Mouse (Mus musculus): ENCODE data around the gene Tagln3. TPM values are rescaled to one million over a fixed set of nuclear protein-coding genes. Genes with fewer than 3 reads are reported as not detected.

The Tagln3 gene
- polyA plus RNA-seq, 1 experiment from 2014 or later, result 485 TPM

DNA sequence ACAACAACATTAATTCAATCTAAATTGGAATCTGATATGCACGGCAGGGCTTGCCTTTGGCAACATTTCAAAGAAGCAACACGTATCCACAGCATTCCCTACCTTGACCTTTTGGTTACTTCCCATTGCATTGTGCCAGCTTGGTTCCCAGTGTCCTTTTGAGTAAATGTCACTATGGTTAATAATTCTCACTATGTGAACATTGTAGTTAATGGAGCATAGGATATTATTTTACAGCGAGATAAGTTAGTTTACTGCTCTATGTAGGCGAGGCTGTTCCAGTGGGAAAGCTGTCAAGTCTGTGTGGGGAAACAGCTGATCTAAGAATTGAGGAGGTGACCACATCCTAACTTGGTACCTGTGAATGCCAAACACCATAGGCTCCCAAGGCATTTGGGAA lies 54.4 kb downstream of the Tagln3 start:
- Histone ChIP-seq H3K27ac (no peak overlapping the region), H3K4me3 (replicated peaks; ENCODE audit: low read length) (no peak overlapping the region), H3K4me2 (replicated peaks) (no peak overlapping the region), H3K9me3 (ENCODE audit: control insufficient read depth, low read length) (no peaks in the 10 kb centered on the region), H3K4me1 (replicated peaks; ENCODE audit: control insufficient read depth, insufficient read depth, low read length) (no peaks in the 10 kb centered on the region), H3K36me3 (replicated peaks; ENCODE audit: control insufficient read depth, insufficient read depth) (no peaks in the 10 kb centered on the region), H3K27me3 (ENCODE audit: control insufficient read depth, insufficient read depth, low read length) (no peaks in the 10 kb centered on the region), H3K9ac (no peak overlapping the region)
- DNase-seq (ENCODE audit: low spot score) (no peak), ATAC-seq (ENCODE audit: low FRiP score) (no peak)
- WGBS, result 54% methylated on average over 4 of the region's 4 CpGs

DNA sequence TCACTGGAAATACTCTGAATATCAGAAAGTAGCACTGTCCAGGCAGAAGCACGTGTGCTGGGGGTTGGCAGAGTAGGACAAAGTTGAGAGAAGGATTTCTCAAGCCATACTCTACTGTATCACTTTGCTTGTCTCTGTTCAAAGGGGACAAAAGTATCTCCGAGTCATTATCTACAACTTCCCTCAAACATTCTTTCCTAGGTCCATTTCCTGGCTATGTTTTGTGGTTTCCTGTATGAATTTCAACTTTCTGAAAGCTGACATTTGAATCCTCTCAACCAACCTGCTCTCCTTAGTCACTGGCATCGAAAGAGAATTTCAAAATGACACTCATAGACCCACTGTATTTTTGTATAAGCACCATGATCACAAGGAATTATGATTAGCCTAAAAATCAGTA lies 56.2 kb downstream of the Tagln3 start:
- H3K9me3 ChIP-seq (ENCODE audit: control insufficient read depth, low read length), result no peaks in the 10 kb centered on the region
- WGBS, result 76% methylated on average over 3 of the region's 3 CpGs
- H3K27ac ChIP-seq, result no peak overlapping the region
- no peak overlapping the region for H3K9ac ChIP-seq
- no peaks in the 10 kb centered on the region for H3K27me3 ChIP-seq (ENCODE audit: control insufficient read depth, insufficient read depth, low read length)
- no peaks in the 10 kb centered on the region for H3K36me3 ChIP-seq (replicated peaks; ENCODE audit: control insufficient read depth, insufficient read depth)
- no peak for ATAC-seq (ENCODE audit: low FRiP score)
- no peaks in the 10 kb centered on the region for H3K4me1 ChIP-seq (replicated peaks; ENCODE audit: control insufficient read depth, insufficient read depth, low read length)
- no peak overlapping the region for H3K4me3 ChIP-seq (replicated peaks; ENCODE audit: low read length)
- DNase-seq (ENCODE audit: low spot score), result no peak
- H3K4me2 ChIP-seq (replicated peaks), result no peak overlapping the region

DNA sequence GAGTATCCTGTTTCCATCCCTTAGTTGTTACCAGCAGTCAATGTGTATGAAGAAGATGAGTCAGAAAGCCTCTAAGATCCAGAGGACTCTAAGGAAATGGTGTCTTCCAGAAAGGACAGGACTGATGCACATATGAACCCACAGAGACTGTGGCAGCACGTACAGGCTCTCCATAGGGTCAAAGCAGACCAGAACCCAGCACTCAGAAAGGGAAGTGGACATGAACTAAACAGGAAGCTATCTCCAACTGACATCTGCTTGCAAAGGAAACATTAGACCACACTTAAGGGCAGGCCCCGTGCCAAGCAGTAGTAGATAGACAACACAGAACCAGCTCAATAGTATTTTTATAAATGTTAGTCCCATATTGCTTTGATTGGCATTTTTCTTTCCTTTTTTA lies 58.3 kb downstream of the Tagln3 start:
- Histone ChIP-seq H3K4me2 (replicated peaks) (no peak overlapping the region), H3K9ac (no peak overlapping the region), H3K9me3 (ENCODE audit: control insufficient read depth, low read length) (no peaks in the 10 kb centered on the region), H3K4me3 (replicated peaks; ENCODE audit: low read length) (no peak overlapping the region), H3K4me1 (replicated peaks; ENCODE audit: control insufficient read depth, insufficient read depth, low read length) (no peaks in the 10 kb centered on the region), H3K27ac (no peak overlapping the region), H3K36me3 (replicated peaks; ENCODE audit: control insufficient read depth, insufficient read depth) (no peaks in the 10 kb centered on the region), H3K27me3 (ENCODE audit: control insufficient read depth, insufficient read depth, low read length) (no peaks in the 10 kb centered on the region)
- ATAC-seq (ENCODE audit: low FRiP score), result no peak
- DNase-seq (ENCODE audit: low spot score), result no peak
- 82% methylated on average over 2 of the region's 2 CpGs for WGBS

DNA sequence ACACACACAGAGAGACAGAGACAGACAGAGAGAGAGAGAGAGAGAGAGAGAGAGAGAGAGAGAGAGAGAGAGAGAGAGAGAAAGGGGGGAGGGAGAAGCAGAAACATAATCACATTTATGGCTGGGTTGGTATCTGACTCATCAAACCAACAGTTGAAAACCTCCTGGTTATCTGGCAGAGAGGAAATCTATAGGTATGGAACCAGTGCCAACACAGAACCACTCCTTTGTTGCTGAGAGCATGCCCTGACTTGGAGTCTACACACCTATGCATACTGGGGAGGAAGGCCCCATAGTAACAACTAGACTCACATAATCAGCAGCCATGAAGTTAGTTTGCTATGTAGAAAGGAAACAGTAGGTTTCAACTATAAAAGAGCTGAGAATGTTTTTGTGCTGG lies 62.0 kb downstream of the Tagln3 start:
- DNase-seq (ENCODE audit: low spot score) (no peak), ATAC-seq (ENCODE audit: low FRiP score) (no peak)
- Histone ChIP-seq H3K9me3 (ENCODE audit: control insufficient read depth, low read length) (no peaks in the 10 kb centered on the region), H3K9ac (no peak overlapping the region), H3K27me3 (ENCODE audit: control insufficient read depth, insufficient read depth, low read length) (no peaks in the 10 kb centered on the region), H3K27ac (no peak overlapping the region), H3K4me2 (replicated peaks) (no peak overlapping the region), H3K36me3 (replicated peaks; ENCODE audit: control insufficient read depth, insufficient read depth) (no peaks in the 10 kb centered on the region), H3K4me3 (replicated peaks; ENCODE audit: low read length) (no peak overlapping the region), H3K4me1 (replicated peaks; ENCODE audit: control insufficient read depth, insufficient read depth, low read length) (no peaks in the 10 kb centered on the region)

Other genes starting within 250 kb of the Tagln3 start
- not detected in 2 replicates for gene Gm609, start 231.6 kb downstream of the Tagln3 start, polyA plus RNA-seq (2014; fragmentation: Nextera tagmentation; extraction: Ambion mirVana)
- gene Gm17783, start 192.6 kb downstream of the Tagln3 start, polyA plus RNA-seq (2014; fragmentation: Nextera tagmentation; extraction: Ambion mirVana), result not detected in 2 replicates
- not detected in 2 replicates for gene Slc9c1, start 189.3 kb downstream of the Tagln3 start, polyA plus RNA-seq (2014; fragmentation: Nextera tagmentation; extraction: Ambion mirVana)
- gene Gcsam, start 114.2 kb downstream of the Tagln3 start, polyA plus RNA-seq (2014; fragmentation: Nextera tagmentation; extraction: Ambion mirVana), result 0.08 TPM in 1 of 2 replicates, not detected in the other
- gene BC016579, start 70.5 kb downstream of the Tagln3 start, polyA plus RNA-seq (2014; fragmentation: Nextera tagmentation; extraction: Ambion mirVana), result 0.09 TPM in 1 of 2 replicates, not detected in the other
- 0.53 and 0.59 TPM in 2 replicates for gene Tmprss7, start 30.9 kb downstream of the Tagln3 start, polyA plus RNA-seq (2014; fragmentation: Nextera tagmentation; extraction: Ambion mirVana)
- 34.5 and 34.7 TPM in 2 replicates for gene Abhd10, start 18.3 kb upstream of the Tagln3 start, polyA plus RNA-seq (2014; fragmentation: Nextera tagmentation; extraction: Ambion mirVana)
- gene Phldb2, start 229.0 kb upstream of the Tagln3 start, polyA plus RNA-seq (2014; fragmentation: Nextera tagmentation; extraction: Ambion mirVana), result 6.8 and 7.5 TPM in 2 replicates